Mouse (Mus musculus) brain, embryonic 14.5 days (tissue): ENCODE results near the gene Slc13a5. TPM values are rescaled to one million over a fixed set of nuclear protein-coding genes. Genes with fewer than 3 reads are reported as not detected.

Source experiments
- DNase-seq: peaks from one replicate; pipeline ENCODE4 v3.0.0-alpha.2; 2011; ENCODE audit warnings: low read depth
- CTCF ChIP-seq: fragments of 200-500 bp; IDR thresholded peaks from 2 replicates; pipeline ENCODE4 v1.5.1; 2012; ENCODE audit warnings: inconsistent platforms, mild to moderate bottlenecking, moderate library complexity, borderline replicate concordance; ENCODE audit not compliant: insufficient read depth, insufficient read length; ENCODE audit errors: extremely low read depth
- POLR2A ChIP-seq: fragments of 200-500 bp; IDR thresholded peaks from 2 replicates; pipeline ENCODE4 v1.6.1; 2012; ENCODE audit warnings: mild to moderate bottlenecking, inconsistent platforms, borderline replicate concordance; ENCODE audit not compliant: poor library complexity, insufficient read depth, insufficient read length, severe bottlenecking; ENCODE audit errors: extremely low read depth
- polyA plus RNA-seq: library from polyadenylated mRNA; depleted of rRNA; stranded (reverse); fragments of >200 nt; gene quantifications from 2 replicates; pipeline ENCODE4 v1.2.3, GENCODE M21; 2012

The Slc13a5 gene
- polyA plus RNA-seq, 1 experiment, result 2.8 TPM

DNA sequence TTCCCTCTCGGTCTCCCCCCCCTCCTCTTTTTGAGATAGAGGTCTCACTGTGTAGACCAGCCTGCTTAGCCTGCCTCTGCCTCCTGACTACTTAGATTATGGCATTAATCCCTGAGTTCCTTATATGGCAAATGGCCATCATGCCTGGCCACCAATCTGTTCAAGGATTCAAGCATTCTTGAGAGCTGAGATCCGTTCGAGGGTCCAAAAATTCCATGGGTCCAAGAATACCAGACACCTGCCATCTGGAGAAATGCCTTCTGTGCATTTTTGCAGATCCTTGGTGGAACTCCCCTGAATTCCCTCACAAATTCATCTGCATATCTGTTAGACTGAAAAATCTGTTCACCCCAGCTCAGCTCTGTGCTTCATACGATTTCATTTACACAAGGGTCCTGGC lies 43.6 kb downstream of the Slc13a5 start:
- DNase-seq, result no peak
- TF ChIP-seq POLR2A (no peak), CTCF (no peak)

DNA sequence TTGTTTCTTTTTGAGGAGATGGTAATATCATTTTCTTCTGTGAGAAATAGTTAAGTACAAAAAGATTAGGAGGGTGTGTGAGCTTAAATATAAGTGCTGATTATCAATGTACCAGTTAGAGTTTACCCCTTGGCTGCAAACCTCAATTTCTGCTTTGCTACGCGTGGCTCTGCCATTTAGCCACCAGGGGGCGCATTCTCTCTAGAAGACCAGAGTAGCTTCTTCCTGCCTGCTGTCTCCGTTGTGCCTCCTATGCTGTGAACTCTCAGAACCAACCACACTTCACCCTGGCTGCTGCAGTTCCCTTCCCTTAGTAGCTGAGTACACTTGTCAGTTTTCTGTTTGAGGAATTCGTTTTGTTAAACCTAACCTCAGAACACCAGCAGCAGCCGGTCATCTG lies 45.7 kb downstream of the Slc13a5 start:
- no peak for TF ChIP-seq POLR2A
- TF ChIP-seq CTCF, result peak; percentile 92
- peak; percentile 80 for DNase-seq

DNA sequence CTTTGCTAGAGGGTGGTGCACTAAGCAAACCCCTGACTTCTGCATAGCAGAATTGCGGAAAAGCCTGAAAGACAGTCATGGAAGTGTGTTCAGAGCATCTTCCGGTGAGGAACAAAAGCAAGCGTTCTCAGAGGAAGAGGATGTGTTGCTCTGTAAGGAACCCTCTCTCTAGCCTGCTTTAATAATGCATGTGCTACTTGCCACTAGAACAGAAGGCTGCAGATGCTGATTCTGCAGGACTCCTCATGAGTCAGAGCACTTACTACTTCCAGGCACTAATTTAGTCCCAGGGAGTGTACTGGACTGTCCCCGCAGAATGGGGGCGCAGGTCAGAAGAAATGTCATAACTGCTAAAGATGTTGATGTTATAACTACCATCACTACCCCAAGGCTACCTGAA lies 49.9 kb downstream of the Slc13a5 start:
- no peak for DNase-seq
- no peak for TF ChIP-seq POLR2A
- no peak for TF ChIP-seq CTCF

DNA sequence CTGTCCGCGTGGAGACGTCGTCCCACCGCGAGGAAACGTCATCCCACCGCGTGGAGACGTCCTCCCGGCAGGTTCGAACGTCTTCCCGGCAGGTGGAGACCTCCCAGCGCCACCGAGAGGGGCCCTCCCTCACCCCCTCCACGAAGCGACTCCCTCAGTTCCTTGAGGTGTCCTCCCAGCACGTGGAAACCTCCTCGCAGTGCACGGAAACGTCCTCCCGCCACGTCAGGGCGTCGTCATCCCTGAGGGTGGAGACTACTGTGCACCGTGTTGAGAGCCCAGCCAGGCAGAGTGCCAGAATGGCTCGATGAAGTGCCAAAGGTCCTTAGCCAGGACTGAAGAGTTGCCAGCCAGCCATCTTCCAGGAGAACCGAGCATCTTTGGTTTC lies 51.6 kb downstream of the Slc13a5 start, which contains the start of gene Med31:
Gene Med31 (minus strand): TSS at position 183 of the 388 bp plus-strand sequence.
- no peak for TF ChIP-seq CTCF
- TF ChIP-seq POLR2A, result no peak
- peak; percentile 89 for DNase-seq

DNA sequence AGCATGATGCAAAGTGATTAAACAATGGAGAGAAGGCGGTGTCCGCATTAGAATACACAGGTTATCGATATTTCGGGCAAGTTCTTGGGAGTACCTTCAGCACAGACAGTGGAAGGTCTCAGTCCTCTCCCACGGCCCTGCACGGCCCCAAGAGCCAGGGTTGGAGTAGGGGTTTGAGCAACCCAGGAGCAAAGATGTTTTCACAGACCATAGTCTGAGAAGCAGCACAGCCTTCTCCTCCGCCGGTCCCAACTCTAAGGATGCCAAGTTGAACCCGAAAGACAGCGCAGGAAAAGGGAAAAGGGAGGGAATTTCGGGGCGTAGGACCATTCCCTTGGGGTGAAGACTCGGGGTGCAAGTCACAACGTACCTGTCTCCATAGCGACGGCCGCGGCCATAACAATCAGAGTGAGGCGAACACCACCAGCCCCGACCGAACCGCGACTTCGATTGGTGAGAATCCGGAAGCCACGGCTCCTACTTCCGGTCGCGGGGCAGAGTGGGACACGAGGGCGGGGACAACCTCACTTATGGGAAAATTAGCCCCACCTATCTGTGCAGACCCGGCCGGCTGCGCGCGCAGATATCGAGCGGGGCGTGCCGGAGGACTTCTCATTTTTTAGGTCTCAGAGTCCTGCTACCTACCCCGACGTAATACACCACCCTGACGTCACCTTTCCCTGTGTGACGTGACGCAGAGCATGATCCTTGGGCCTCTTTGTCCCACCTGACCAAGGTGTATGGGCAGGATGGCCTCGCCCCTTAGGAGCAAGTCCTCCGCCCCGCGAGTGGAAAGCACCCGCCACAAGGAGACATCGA lies 52.2 kb downstream of the Slc13a5 start:
- no peak for TF ChIP-seq CTCF
- TF ChIP-seq POLR2A, result peak; percentile 41; the same call in 1 of the 2 replicates
- peak; percentile 99 for DNase-seq

DNA sequence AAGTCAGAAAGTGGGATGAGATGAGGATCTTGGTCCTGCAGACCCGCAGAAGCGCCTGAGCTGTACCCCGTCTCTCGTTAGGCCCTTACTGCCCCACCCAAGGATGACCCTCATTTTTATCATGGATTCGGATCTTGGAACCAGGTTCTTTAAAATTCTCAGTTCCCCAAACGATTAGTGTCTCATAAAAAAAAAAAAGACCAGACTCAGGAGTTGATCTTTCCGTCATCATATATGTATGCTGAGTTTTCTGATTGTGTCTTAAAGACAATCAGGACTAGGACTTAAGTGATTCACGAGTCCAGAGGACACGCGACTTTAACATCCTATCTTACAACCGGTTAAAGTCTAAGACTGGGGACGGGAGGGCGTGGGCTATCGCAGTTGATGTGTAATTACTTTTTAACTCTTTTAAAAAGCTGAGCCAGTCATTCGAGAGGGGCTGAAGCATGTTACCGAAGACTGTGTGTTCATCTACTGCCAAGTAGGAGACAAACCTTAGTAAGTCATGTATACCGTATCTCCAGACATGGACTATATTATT lies 59.1 kb downstream of the Slc13a5 start:
- DNase-seq, result no peak
- TF ChIP-seq POLR2A, result no peak
- TF ChIP-seq CTCF, result no peak

DNA sequence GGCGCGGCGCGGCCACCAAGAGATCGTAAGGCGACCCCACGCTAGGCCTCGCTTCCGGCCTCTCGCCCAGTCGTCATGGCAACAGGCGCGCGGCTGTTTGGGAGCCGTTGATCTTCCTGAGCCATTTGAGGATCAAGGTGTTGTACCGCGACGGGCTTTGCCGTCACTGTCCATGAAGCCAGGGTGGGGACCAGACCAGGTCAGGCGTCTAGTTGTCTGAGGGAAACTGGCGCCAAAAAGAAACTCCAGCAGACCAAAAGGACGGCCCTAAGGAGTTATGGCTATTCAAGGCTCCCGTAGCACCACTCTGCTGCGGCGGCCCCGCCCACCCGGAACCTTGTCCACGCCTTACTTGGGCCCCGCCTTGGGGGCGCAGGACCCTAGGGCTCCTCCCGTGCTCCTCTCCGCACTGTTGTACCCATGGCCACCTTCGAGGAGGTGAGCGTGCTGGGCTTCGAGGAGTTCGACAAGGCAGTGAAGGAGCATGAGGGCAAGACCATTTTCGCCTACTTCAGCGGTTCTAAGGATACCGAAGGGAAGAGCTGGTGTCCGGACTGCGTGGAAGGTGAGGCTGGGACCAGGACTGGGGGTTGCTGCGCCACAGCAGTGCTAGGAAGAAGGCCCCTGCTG lies 59.7 kb downstream of the Slc13a5 start, which contains the start of the genes 4933427D14Rik and Txndc17:
Gene 4933427D14Rik (minus strand): TSS at position 256 of the 630 bp plus-strand sequence.
Gene Txndc17 (plus strand): TSS at position 344 of the 630 bp plus-strand sequence.
- DNase-seq, result peak; percentile 94
- peak; percentile 23; the same call in 1 of the 2 replicates for TF ChIP-seq POLR2A
- TF ChIP-seq CTCF, result no peak

DNA sequence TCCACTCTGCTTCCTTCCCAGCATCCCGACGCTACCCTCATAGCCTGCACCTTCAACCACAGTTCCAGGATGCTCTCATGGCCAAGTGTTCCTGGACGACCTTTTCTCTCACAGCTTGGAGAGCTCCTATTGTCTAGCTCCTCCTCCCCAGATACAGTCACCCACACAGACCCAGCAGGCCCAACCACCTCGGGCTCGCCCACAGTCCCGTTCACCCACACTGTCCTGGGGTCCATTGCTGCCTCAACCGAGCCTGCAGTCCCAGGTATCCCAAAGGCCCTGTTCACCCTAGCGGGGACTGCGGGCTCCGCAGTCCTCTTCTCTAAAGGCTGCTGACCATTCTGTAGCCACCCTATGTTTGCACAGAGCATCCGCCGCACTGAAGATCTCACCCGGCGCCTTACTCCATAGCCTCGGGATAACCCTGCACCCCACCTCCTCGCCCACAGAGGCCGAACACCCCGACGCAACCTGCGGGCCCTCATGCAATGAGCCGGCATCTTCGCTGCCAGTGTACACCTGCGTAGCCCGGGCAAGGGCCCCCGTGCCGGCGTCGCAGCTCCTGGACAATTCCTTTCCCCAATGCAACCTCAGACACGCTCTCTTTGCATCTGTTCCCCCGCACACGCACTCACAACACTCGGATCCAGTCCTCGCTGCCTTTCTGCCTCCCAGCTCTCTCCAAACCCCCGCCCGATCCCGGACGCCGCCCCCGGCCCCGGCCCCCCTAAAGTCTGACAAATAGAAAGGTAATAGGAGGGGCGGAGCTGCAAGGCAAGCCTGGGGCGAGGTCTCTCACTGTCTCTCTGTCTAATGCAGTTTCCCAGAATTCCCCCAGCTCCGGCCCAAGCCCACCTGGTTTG lies 60.5 kb downstream of the Slc13a5 start, which contains the start of gene Gm43951:
Gene Gm43951 (minus strand): TSS at position 500 of the 863 bp plus-strand sequence.
- TF ChIP-seq POLR2A, result no peak
- peak; percentile 41; the same call in 1 of the 2 replicates for TF ChIP-seq CTCF
- DNase-seq, result no peak

DNA sequence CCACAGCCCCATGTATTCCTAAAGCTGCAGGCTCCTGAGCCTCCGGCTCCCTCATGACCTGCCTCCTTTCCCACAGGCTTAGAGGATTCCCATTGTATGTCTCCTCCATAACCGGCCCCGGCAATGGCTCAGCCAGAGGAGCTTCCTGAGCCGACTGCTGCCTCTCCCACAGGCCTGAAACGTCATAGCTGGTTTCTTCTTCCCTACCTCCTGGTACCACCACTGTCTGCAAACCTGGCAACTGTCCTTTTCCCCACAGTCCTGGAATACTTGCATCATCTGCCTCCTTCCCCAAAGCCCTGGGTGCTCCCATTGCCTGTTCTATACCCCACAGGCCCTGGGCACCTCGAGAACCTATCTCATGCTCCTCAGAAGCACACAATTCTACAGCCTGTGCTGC lies 61.8 kb downstream of the Slc13a5 start:
- DNase-seq, result no peak
- no peak for TF ChIP-seq CTCF
- no peak for TF ChIP-seq POLR2A

DNA sequence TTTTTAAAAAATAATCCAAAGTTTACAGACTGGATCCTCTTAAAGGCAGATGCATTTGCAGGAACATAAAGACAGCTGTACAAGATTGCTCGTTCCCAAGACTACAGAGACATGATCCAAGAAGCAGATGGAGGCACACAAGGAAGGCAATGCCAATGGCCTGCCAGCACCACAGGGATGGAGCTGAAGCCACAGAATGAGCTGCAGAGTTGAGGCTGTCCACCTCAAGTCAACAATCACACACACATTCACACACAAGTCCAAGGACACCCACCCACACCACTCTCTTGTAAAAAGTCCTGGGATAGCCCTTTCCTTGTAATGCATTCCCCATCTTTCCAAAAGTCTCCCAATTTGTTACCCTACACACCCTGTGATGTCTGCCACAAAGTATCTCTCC lies 63.6 kb downstream of the Slc13a5 start:
- DNase-seq, result no peak
- TF ChIP-seq POLR2A (no peak), CTCF (no peak)
